In genomic region chr6:42344255-42344654, GRCm38 (mm10) we compare ENCODE assay signal across 27 mouse cellular contexts. TPM values are rescaled to one million over a fixed set of nuclear protein-coding genes. Genes with fewer than 3 reads are reported as not detected.
A peak's percentile ranks its signal among the peaks of the same experiment; 100 is the strongest.
DNase-seq lines count a peak whose midpoint lies in the region; ATAC-seq and TF ChIP-seq lines count a peak whose summit lies in the region.
"Had no signal": no experiment of that assay in that cellular context is flagged by ENCODE, and none has a peak within 500 bp of the region (broad histone marks: within the 10 kb centered on the region; RNA-seq: fewer than 3 reads in every experiment).

No protein-coding gene starts in this region.

- no peak overlapping the region for H3K4me2 ChIP-seq in heart, postnatal 0 days (ENCODE audit: low read depth, low read length)
- H3K4me2 ChIP-seq: embryonic facial prominence, embryonic 13.5 days; forebrain, embryonic 15.5 days; heart, embryonic 13.5 days; hindbrain, embryonic 15.5 days; limb, embryonic 13.5 days; neural tube, embryonic 12.5 days had no signal

- no peak for TF ChIP-seq EP300 in heart, postnatal 0 days (IDR thresholded peaks at IDR 0.05; ENCODE audit: low read depth)

- no peak overlapping the region for H3K9ac ChIP-seq in heart, postnatal 0 days (replicated peaks; ENCODE audit: low read depth, low read length)
- H3K9ac ChIP-seq: embryonic facial prominence, embryonic 13.5 days; forebrain, embryonic 15.5 days; heart, embryonic 13.5 days; hindbrain, embryonic 15.5 days; limb, embryonic 13.5 days; liver, embryonic 14.5 days; neural tube, embryonic 12.5 days had no signal

- H3K9me3 ChIP-seq in heart, postnatal 0 days (replicated peaks; ENCODE audit: control insufficient read depth, low read length), result no peaks in the 10 kb centered on the region
- H3K9me3 ChIP-seq: embryonic facial prominence, embryonic 13.5 days; forebrain, embryonic 15.5 days; heart, embryonic 13.5 days; hindbrain, embryonic 15.5 days; limb, embryonic 13.5 days; midbrain, embryonic 10.5 days; neural tube, embryonic 12.5 days had no signal

- no peak for DNase-seq in heart, postnatal 0 days (ENCODE audit: low spot score)
- DNase-seq in heart, postnatal 25 days (ENCODE audit: low spot score), result no peak
- DNase-seq in thymus, adult 2 months, result no peak
- no peak for DNase-seq in thymus, postnatal 10 days (ENCODE audit: low spot score in 2 of 2)
- no peak for DNase-seq in MN1 (ENCODE audit: low spot score)
- DNase-seq in gastrocnemius, adult 8-10 months (ENCODE audit: low spot score in 2 of 2), result no peak
- DNase-seq: adrenal gland, adult 2 months; gastrocnemius, postnatal 36 days; heart, postnatal 4 days; right cerebral cortex, adult 18-20 months had no signal

- intact Hi-C loops in heart, postnatal 25 days (cut with DNase I), result no loop called here

- H3K4me3 ChIP-seq in heart, postnatal 0 days (ENCODE audit: low read depth, low read length), result no peak overlapping the region
- H3K4me3 ChIP-seq in thymus, adult 2 months (ENCODE audit: control insufficient read depth, insufficient read depth, low read length), result no peak overlapping the region
- H3K4me3 ChIP-seq: embryonic facial prominence, embryonic 13.5 days; forebrain, embryonic 15.5 days; heart, embryonic 13.5 days; hindbrain, embryonic 15.5 days; limb, embryonic 13.5 days; midbrain, embryonic 10.5 days; neural tube, embryonic 12.5 days had no signal

- ATAC-seq in heart, postnatal 0 days (ENCODE audit: insufficient read depth, low read depth), result no peak
- ATAC-seq in common myeloid progenitor, adult 5-6 weeks (replicated peaks; ENCODE audit: low read depth, poor library complexity, severe bottlenecking), result peak; percentile 43
- peak; percentile 75 for ATAC-seq in monocyte, adult 5-6 weeks (replicated peaks; ENCODE audit: insufficient number of reproducible peaks, low FRiP score, low TSS enrichment, poor library complexity, severe bottlenecking)
- ATAC-seq: forebrain, embryonic 15.5 days; intestine, embryonic 16.5 days had no signal

- H3K27me3 ChIP-seq in heart, postnatal 0 days (ENCODE audit: control insufficient read depth, insufficient read depth, low read length), result no peaks in the 10 kb centered on the region
- H3K27me3 ChIP-seq in thymus, adult 2 months (ENCODE audit: control insufficient read depth, insufficient read depth, low read length), result no peaks in the 10 kb centered on the region
- H3K27me3 ChIP-seq: embryonic facial prominence, embryonic 13.5 days; forebrain, embryonic 15.5 days; heart, embryonic 13.5 days; hindbrain, embryonic 15.5 days; limb, embryonic 13.5 days; neural tube, embryonic 12.5 days had no signal

- 81% methylated on average over 1 of the region's 1 CpGs for WGBS in heart, postnatal 0 days
- WGBS in thymus, adult 2 months, result 50% methylated on average over 1 of the region's 1 CpGs

- peak overlapping the region; percentile 73; the same call in 1 of the 2 replicates for H3K27ac ChIP-seq in heart, postnatal 0 days (ENCODE audit: low read depth)
- H3K27ac ChIP-seq in thymus, adult 2 months (ENCODE audit: control insufficient read depth, insufficient read depth, low read length), result peak overlapping the region; percentile 98
- H3K27ac ChIP-seq: embryonic facial prominence, embryonic 13.5 days; forebrain, embryonic 15.5 days; heart, embryonic 13.5 days; hindbrain, embryonic 15.5 days; kidney, postnatal 0 days; limb, embryonic 13.5 days; liver, embryonic 14.5 days; midbrain, embryonic 10.5 days; neural tube, embryonic 12.5 days had no signal

- H3K4me1 ChIP-seq in heart, postnatal 0 days (ENCODE audit: control insufficient read depth, insufficient read depth), result no peaks in the 10 kb centered on the region
- H3K4me1 ChIP-seq in thymus, adult 2 months (replicated peaks; ENCODE audit: control insufficient read depth, insufficient read depth, low read length), result peaks cover 23% of the 10 kb centered on the region
- H3K4me1 ChIP-seq: neural tube, embryonic 12.5 days had no signal

- H3K36me3 ChIP-seq in heart, postnatal 0 days (replicated peaks; ENCODE audit: control insufficient read depth, insufficient read depth, low read length), result no peaks in the 10 kb centered on the region
- no peaks in the 10 kb centered on the region for H3K36me3 ChIP-seq in thymus, adult 2 months (ENCODE audit: control insufficient read depth, insufficient read depth, low read length)
- H3K36me3 ChIP-seq: embryonic facial prominence, embryonic 13.5 days; forebrain, embryonic 15.5 days; heart, embryonic 13.5 days; hindbrain, embryonic 15.5 days; limb, embryonic 13.5 days; midbrain, embryonic 10.5 days; neural tube, embryonic 12.5 days had no signal

- no peak for TF ChIP-seq POLR2A in thymus, adult 2 months (IDR thresholded peaks at IDR 0.05; ENCODE audit: control insufficient read depth, extremely low read depth, insufficient read depth, low read length, poor library complexity)

- no peak for TF ChIP-seq CTCF in heart, postnatal 0 days (IDR thresholded peaks at IDR 0.05; ENCODE audit: low read depth)
- TF ChIP-seq CTCF in thymus, adult 2 months (IDR thresholded peaks at IDR 0.05; ENCODE audit: borderline replicate concordance, control insufficient read depth, extremely low read depth, insufficient read depth, low read length, poor library complexity), result no peak

RNA-seq across cellular contexts. Expression of gene Zyx, which starts 5.2 kb away (rescaled TPM):
- 96.2 and 140 TPM in 2 replicates for total RNA-seq in heart, postnatal 0 days (2014; rRNA removed; ENCODE audit: low replicate concordance)
- polyA plus RNA-seq in heart, postnatal 0 days (2015; fragmentation: Nextera tagmentation; extraction: Ambion mirVana), result 86.4 and 89.9 TPM in 2 replicates
- 10 to 100 TPM; 57.1 to 59.8 TPM for total RNA-seq in heart, postnatal 25 days (2021)
- polyA plus RNA-seq in thymus, adult 2 months (2012; rRNA removed), result 209 and 222 TPM in 2 replicates
- total RNA-seq in common myeloid progenitor, adult 5-6 weeks (2017), result 34.5 and 48.0 TPM in 2 replicates
- 102 to 184 TPM (median 117 TPM) in 3 replicates for total RNA-seq in monocyte, adult 5-6 weeks (2017)
- 10 to 100 TPM; 12.1 to 15.9 (median 13.7) TPM for total RNA-seq in gastrocnemius, adult 8-10 months (2022)

RNA-seq across cellular contexts. Expression of gene Fam131b, which starts 19.8 kb away (rescaled TPM):
- 0.88 and 1.4 TPM in 2 replicates for total RNA-seq in heart, postnatal 0 days (2014; rRNA removed; ENCODE audit: low replicate concordance)
- polyA plus RNA-seq in heart, postnatal 0 days (2015; fragmentation: Nextera tagmentation; extraction: Ambion mirVana), result 0.08 TPM in 2 replicates
- 1 to 10 TPM in 1 of 2 experiments, under 1 TPM in 1; 0.59 to 1.1 TPM for total RNA-seq in heart, postnatal 25 days (2021)
- 0.17 and 0.24 TPM in 2 replicates for polyA plus RNA-seq in thymus, adult 2 months (2012; rRNA removed)
- total RNA-seq in common myeloid progenitor, adult 5-6 weeks (2017), result not detected in 2 replicates
- total RNA-seq in monocyte, adult 5-6 weeks (2017), result 0.10 to 0.32 TPM in 2 of 3 replicates, not detected in the other
- under 1 TPM; 0.08 to 0.41 (median 0.21) TPM for total RNA-seq in gastrocnemius, adult 8-10 months (2022)
- polyA plus RNA-seq: kidney, postnatal 0 days had no signal

RNA-seq across cellular contexts. Expression of gene Epha1, which starts 28.8 kb away (rescaled TPM):
- total RNA-seq in heart, postnatal 0 days (2014; rRNA removed; ENCODE audit: low replicate concordance), result 0.35 TPM in 1 of 2 replicates, not detected in the other
- 0.33 and 0.48 TPM in 2 replicates for polyA plus RNA-seq in heart, postnatal 0 days (2015; fragmentation: Nextera tagmentation; extraction: Ambion mirVana)
- total RNA-seq in heart, postnatal 25 days (2021), result under 1 TPM; 0.26 to 0.31 TPM
- 3.6 and 4.7 TPM in 2 replicates for polyA plus RNA-seq in thymus, adult 2 months (2012; rRNA removed)
- total RNA-seq in common myeloid progenitor, adult 5-6 weeks (2017), result 1.8 TPM in 1 of 2 replicates, not detected in the other
- 0.29 to 0.43 TPM in 2 of 3 replicates, not detected in the other for total RNA-seq in monocyte, adult 5-6 weeks (2017)
- total RNA-seq in gastrocnemius, adult 8-10 months (2022), result under 1 TPM in 2 of 4 experiments, not detected in 2; 0.07 to 0.10 TPM

RNA-seq across cellular contexts. Expression of gene Tas2r143, which starts 55.8 kb away (rescaled TPM):
- not detected in 2 replicates for total RNA-seq in heart, postnatal 0 days (2014; rRNA removed; ENCODE audit: low replicate concordance)
- polyA plus RNA-seq in heart, postnatal 0 days (2015; fragmentation: Nextera tagmentation; extraction: Ambion mirVana), result not detected in 2 replicates
- total RNA-seq in heart, postnatal 25 days (2021), result under 1 TPM in 1 of 2 experiments, not detected in 1; 0.39 TPM
- 0.26 and 0.55 TPM in 2 replicates for polyA plus RNA-seq in thymus, adult 2 months (2012; rRNA removed)
- total RNA-seq in common myeloid progenitor, adult 5-6 weeks (2017), result not detected in 2 replicates
- 2.9 to 4.2 TPM in 2 of 3 replicates, not detected in the other for total RNA-seq in monocyte, adult 5-6 weeks (2017)
- not detected for total RNA-seq in gastrocnemius, adult 8-10 months (2022)
- total RNA-seq: gastrocnemius, postnatal 36 days; layer of hippocampus, postnatal 25 days; left cerebral cortex, postnatal 14 days had no signal
- polyA plus RNA-seq: embryonic facial prominence, embryonic 13.5 days; forebrain, embryonic 15.5 days; heart, embryonic 13.5 days; hindbrain, embryonic 15.5 days; intestine, embryonic 16.5 days; kidney, postnatal 0 days; limb, embryonic 13.5 days; liver, embryonic 14.5 days; lung, embryonic 16.5 days; midbrain, embryonic 10.5 days; neural tube, embryonic 12.5 days; small intestine, adult 2 months; stomach, embryonic 16.5 days had no signal

RNA-seq across cellular contexts. Expression of gene Clcn1, which starts 57.8 kb away (rescaled TPM):
- total RNA-seq in heart, postnatal 0 days (2014; rRNA removed; ENCODE audit: low replicate concordance), result 0.04 TPM in 1 of 2 replicates, not detected in the other
- polyA plus RNA-seq in heart, postnatal 0 days (2015; fragmentation: Nextera tagmentation; extraction: Ambion mirVana), result 0.44 and 0.64 TPM in 2 replicates
- total RNA-seq in heart, postnatal 25 days (2021), result 1 to 10 TPM; 4.3 to 4.9 TPM
- polyA plus RNA-seq in thymus, adult 2 months (2012; rRNA removed), result 0.66 and 1.00 TPM in 2 replicates
- not detected in 2 replicates for total RNA-seq in common myeloid progenitor, adult 5-6 weeks (2017)
- not detected in 3 replicates for total RNA-seq in monocyte, adult 5-6 weeks (2017)
- total RNA-seq in gastrocnemius, adult 8-10 months (2022), result 100 to 1,000 TPM; 145 to 180 (median 166) TPM
